Mouse (Mus musculus) spleen, adult 2 months (tissue): ENCODE measurements around the gene E2f7.

Experiments used
- CTCF ChIP-seq: fragments of 200-500 bp; IDR thresholded peaks from 2 replicates; pipeline ENCODE4 v1.5.1; 2011; ENCODE audit warnings: mild to moderate bottlenecking, inconsistent platforms; ENCODE audit not compliant: insufficient read depth, insufficient read length, insufficient replicate concordance; ENCODE audit errors: extremely low read depth
- POLR2A ChIP-seq: fragments of 200-500 bp; IDR thresholded peaks from 2 replicates; pipeline ENCODE4 v1.6.1; 2011; ENCODE audit warnings: low read depth, low read length, inconsistent platforms

GRCm38 (mm10) chr10:110749510-110750305 lies 4.5 kb downstream of the E2f7 start:
- TF ChIP-seq CTCF: no peak
- no peak for TF ChIP-seq POLR2A
